Mouse (Mus musculus) limb, embryonic 12.5 days (tissue): ENCODE data around the gene Strn4. TPM values are rescaled to one million over a fixed set of nuclear protein-coding genes. Genes with fewer than 3 reads are reported as not detected.
A peak's percentile ranks its signal among the peaks of the same experiment; 100 is the strongest.

ENCODE experiments used
- ATAC-seq: fragments of 200-750 bp; cut with Nextera tagmentation; 2 replicates; pipeline ENCODE4 v1.8.0; 2017; ENCODE audit warnings: low read depth, moderate TSS enrichment; ENCODE audit not compliant: insufficient number of reproducible peaks, insufficient read depth, low FRiP score, low TSS enrichment
- H3K27ac ChIP-seq: fragments of 300-500 bp; sonication (generic); 2 replicates; pipeline ENCODE4 v1.5.1; 2016; ENCODE audit warnings: mild to moderate bottlenecking, moderate library complexity
- H3K27me3 ChIP-seq: fragments of 300-500 bp; sonication (generic); 2 replicates; pipeline ENCODE4 v1.6.1; 2016; ENCODE audit warnings: mild to moderate bottlenecking, moderate library complexity
- H3K36me3 ChIP-seq: fragments of 300-500 bp; sonication (generic); 2 replicates; pipeline ENCODE4 v1.6.1; 2016; ENCODE audit warnings: mild to moderate bottlenecking, moderate library complexity
- H3K4me1 ChIP-seq: fragments of 300-500 bp; sonication (generic); replicated peaks from 2 replicates; pipeline ENCODE4 v1.6.1; 2016
- H3K4me2 ChIP-seq: fragments of 300-500 bp; sonication (generic); 2 replicates; pipeline ENCODE4 v1.6.1; 2016; ENCODE audit warnings: mild to moderate bottlenecking, moderate library complexity
- H3K4me3 ChIP-seq: fragments of 300-500 bp; sonication (generic); replicated peaks from 2 replicates; pipeline ENCODE4 v1.5.1; 2016; ENCODE audit warnings: mild to moderate bottlenecking
- H3K9ac ChIP-seq: fragments of 300-500 bp; sonication (generic); replicated peaks from 2 replicates; pipeline ENCODE4 v1.6.1; 2016; ENCODE audit warnings: mild to moderate bottlenecking, moderate library complexity
- H3K9me3 ChIP-seq: fragments of 300-500 bp; sonication (generic); 2 replicates; pipeline ENCODE4 v1.6.1; 2016; ENCODE audit warnings: mild to moderate bottlenecking, moderate library complexity
- WGBS: fragments of 180-500 bp; shearing (Covaris S2); methylation state at CpG from one replicate; pipeline ENCODE4 v1.1.7; 2016; 5-methylcytosine and 5-hydroxymethylcytosine counted together
- polyA plus RNA-seq: library from polyadenylated mRNA; unstranded; fragments of >200 nt; fragmentation: Nextera tagmentation; extraction: Ambion mirVana; gene quantifications from 2 replicates; pipeline ENCODE4 v1.2.1, GENCODE M21; 2016

The Strn4 gene
- polyA plus RNA-seq, 1 experiment from 2014 or later = 148 TPM

GRCm38 (mm10) chr7:16842645-16843063, 27.0 kb downstream of the Strn4 start, which contains the start of gene Prkd2:
Gene Prkd2, plus strand, starts transcription at chr7:16842902.
- peaks cover 29% of the 10 kb centered on the region for H3K4me1 ChIP-seq
- peak; percentile 66 for ATAC-seq
- no peaks in the 10 kb centered on the region for H3K9me3 ChIP-seq
- peaks cover 47% of the 10 kb centered on the region for H3K36me3 ChIP-seq
- WGBS = 1% methylated on average over 32 of the region's 32 CpGs
- H3K27me3 ChIP-seq = no peaks in the 10 kb centered on the region
- H3K4me2 ChIP-seq = peak within 1 kb of the TSS; percentile 99
- H3K4me3 ChIP-seq = peak within 1 kb of the TSS; percentile 67
- peak within 1 kb of the TSS; percentile 90 for H3K27ac ChIP-seq
- H3K9ac ChIP-seq = peak within 1 kb of the TSS; percentile 81

GRCm38 (mm10) chr7:16843441-16844171, 27.9 kb downstream of the Strn4 start:
- H3K4me2 ChIP-seq = peak overlapping the region; percentile 99
- H3K27ac ChIP-seq = peak overlapping the region; percentile 90
- ATAC-seq = no peak
- no peaks in the 10 kb centered on the region for H3K27me3 ChIP-seq
- peaks cover 41% of the 10 kb centered on the region for H3K36me3 ChIP-seq
- H3K9ac ChIP-seq = peak overlapping the region; percentile 81
- peaks cover 29% of the 10 kb centered on the region for H3K4me1 ChIP-seq
- 1% methylated on average over 33 of the region's 33 CpGs for WGBS
- peak overlapping the region; percentile 67 for H3K4me3 ChIP-seq
- no peaks in the 10 kb centered on the region for H3K9me3 ChIP-seq

GRCm38 (mm10) chr7:16844696-16845071, 29.0 kb downstream of the Strn4 start:
- peaks cover 29% of the 10 kb centered on the region for H3K4me1 ChIP-seq
- peaks cover 41% of the 10 kb centered on the region for H3K36me3 ChIP-seq
- peak overlapping the region; percentile 50; the same call in 1 of the 2 replicates for H3K9ac ChIP-seq
- peak overlapping the region; percentile 67 for H3K4me3 ChIP-seq
- WGBS = 43% methylated on average over 3 of the region's 3 CpGs
- ATAC-seq = no peak
- no peaks in the 10 kb centered on the region for H3K9me3 ChIP-seq
- H3K27me3 ChIP-seq = no peaks in the 10 kb centered on the region
- peak overlapping the region; percentile 71 for H3K27ac ChIP-seq
- peak overlapping the region; percentile 99 for H3K4me2 ChIP-seq

GRCm38 (mm10) chr7:16845072-16845819, 29.6 kb downstream of the Strn4 start:
- H3K9ac ChIP-seq = peak overlapping the region; percentile 50
- H3K36me3 ChIP-seq = peaks cover 41% of the 10 kb centered on the region
- peak overlapping the region; percentile 67 for H3K4me3 ChIP-seq
- H3K4me2 ChIP-seq = peak overlapping the region; percentile 99
- no peaks in the 10 kb centered on the region for H3K27me3 ChIP-seq
- ATAC-seq = no peak
- peak overlapping the region; percentile 71 for H3K27ac ChIP-seq
- 26% methylated on average over 14 of the region's 14 CpGs for WGBS
- no peaks in the 10 kb centered on the region for H3K9me3 ChIP-seq
- H3K4me1 ChIP-seq = peaks cover 29% of the 10 kb centered on the region

DNA sequence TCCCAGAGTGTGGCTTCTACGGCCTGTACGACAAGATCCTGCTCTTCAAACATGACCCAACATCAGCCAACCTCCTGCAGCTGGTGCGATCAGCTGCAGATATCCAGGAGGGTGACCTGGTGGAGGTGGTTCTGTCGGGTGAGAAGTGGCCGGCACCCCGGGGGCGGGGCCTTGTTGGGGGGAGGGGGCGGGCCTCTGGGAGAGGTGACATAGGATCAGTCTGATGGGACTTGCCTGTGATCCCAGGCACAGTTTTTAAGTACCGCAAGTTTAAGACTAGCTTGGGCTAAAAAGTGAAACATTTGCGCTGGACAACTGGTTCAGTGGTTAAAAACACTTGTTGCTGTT, 30.1 kb downstream of the Strn4 start:
- Histone ChIP-seq H3K4me2 (peak overlapping the region; percentile 99), H3K27ac (peak overlapping the region; percentile 71), H3K9ac (peak overlapping the region; percentile 50; the same call in 1 of the 2 replicates), H3K36me3 (peaks cover 41% of the 10 kb centered on the region), H3K27me3 (no peaks in the 10 kb centered on the region), H3K9me3 (no peaks in the 10 kb centered on the region), H3K4me1 (peaks cover 29% of the 10 kb centered on the region), H3K4me3 (peak overlapping the region; percentile 67)
- no peak for ATAC-seq
- 37% methylated on average over 10 of the region's 10 CpGs for WGBS

DNA sequence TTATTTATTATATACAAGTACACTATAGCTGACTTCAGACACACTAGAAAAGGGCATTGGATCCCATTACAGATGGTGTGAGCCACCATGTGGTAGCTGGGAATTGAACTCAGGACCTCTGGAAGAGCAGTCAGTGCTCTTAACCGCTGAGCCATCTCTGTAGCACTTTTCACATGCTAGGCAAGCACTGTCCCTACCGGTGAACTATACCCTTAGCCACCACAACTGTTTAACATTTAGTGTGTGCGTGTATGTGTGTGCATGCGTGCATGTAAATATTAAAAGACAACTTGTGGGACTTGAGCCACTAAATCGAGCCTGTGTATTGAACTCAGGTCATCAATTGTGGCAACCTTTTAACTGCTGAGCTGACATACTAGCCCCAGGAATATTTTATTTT, 31.1 kb downstream of the Strn4 start:
- 94% methylated on average over 5 of the region's 5 CpGs for WGBS
- peaks cover 29% of the 10 kb centered on the region for H3K4me1 ChIP-seq
- H3K9me3 ChIP-seq = no peaks in the 10 kb centered on the region
- no peak overlapping the region for H3K27ac ChIP-seq
- H3K4me2 ChIP-seq = no peak overlapping the region
- peaks cover 44% of the 10 kb centered on the region for H3K36me3 ChIP-seq
- ATAC-seq = no peak
- H3K9ac ChIP-seq = no peak overlapping the region
- H3K27me3 ChIP-seq = no peaks in the 10 kb centered on the region
- no peak overlapping the region for H3K4me3 ChIP-seq

GRCm38 (mm10) chr7:16847507-16847906, 31.8 kb downstream of the Strn4 start:
- no peaks in the 10 kb centered on the region for H3K9me3 ChIP-seq
- H3K36me3 ChIP-seq = peaks cover 51% of the 10 kb centered on the region
- no peaks in the 10 kb centered on the region for H3K27me3 ChIP-seq
- H3K4me2 ChIP-seq = no peak overlapping the region
- WGBS = 86% methylated on average over 19 of the region's 19 CpGs
- no peak for ATAC-seq
- H3K4me1 ChIP-seq = peaks cover 24% of the 10 kb centered on the region
- H3K4me3 ChIP-seq = no peak overlapping the region
- no peak overlapping the region for H3K9ac ChIP-seq
- no peak overlapping the region for H3K27ac ChIP-seq

DNA sequence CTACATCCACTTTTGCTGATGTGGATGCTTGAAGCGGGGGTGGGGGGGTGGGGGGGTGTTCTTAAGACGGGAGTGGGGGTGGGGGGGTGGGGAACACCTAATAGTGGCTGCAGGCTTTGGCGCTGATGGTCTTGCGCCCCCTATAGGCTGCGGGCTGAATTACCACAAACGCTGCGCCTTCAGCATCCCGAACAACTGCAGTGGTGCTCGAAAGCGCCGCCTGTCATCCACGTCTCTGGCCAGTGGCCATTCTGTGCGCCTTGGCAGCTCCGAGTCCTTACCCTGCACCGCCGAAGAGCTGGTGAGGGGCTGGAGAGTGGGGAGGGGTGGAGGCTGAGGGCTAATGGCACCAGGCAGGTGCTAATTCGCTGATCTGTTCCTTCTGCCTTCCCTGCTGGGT, 32.9 kb downstream of the Strn4 start:
- Histone ChIP-seq H3K4me2 (no peak overlapping the region), H3K27me3 (no peaks in the 10 kb centered on the region), H3K9me3 (no peaks in the 10 kb centered on the region), H3K27ac (no peak overlapping the region), H3K4me3 (no peak overlapping the region), H3K36me3 (peaks cover 59% of the 10 kb centered on the region), H3K9ac (no peak overlapping the region), H3K4me1 (peaks cover 23% of the 10 kb centered on the region)
- WGBS = 21% methylated on average over 17 of the region's 17 CpGs
- ATAC-seq = no peak

DNA sequence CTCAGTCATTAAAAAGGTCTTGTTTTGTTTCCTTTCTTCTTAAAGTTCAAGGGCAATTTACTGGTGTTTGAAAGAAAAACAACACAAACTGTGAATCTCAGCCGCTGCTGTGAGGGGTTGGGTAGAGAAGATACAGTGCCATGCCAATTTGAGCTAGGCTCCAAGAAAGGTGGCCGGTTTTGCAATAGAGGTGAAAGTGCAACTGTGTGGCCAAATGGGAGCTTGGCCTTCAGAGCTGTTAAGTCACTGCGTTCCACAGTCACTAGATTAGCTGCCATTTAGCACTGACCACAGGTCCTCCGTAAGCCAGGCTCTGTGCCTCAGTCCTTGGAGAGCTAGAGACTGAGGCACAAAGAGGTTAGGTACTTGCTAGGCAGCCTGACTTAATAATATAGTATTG, 35.9 kb downstream of the Strn4 start:
- Histone ChIP-seq H3K4me1 (no peaks in the 10 kb centered on the region), H3K36me3 (peaks cover 89% of the 10 kb centered on the region), H3K27me3 (no peaks in the 10 kb centered on the region), H3K27ac (no peak overlapping the region), H3K9ac (no peak overlapping the region), H3K9me3 (no peaks in the 10 kb centered on the region), H3K4me2 (no peak overlapping the region), H3K4me3 (no peak overlapping the region)
- WGBS = 87% methylated on average over 4 of the region's 4 CpGs
- ATAC-seq = no peak

DNA sequence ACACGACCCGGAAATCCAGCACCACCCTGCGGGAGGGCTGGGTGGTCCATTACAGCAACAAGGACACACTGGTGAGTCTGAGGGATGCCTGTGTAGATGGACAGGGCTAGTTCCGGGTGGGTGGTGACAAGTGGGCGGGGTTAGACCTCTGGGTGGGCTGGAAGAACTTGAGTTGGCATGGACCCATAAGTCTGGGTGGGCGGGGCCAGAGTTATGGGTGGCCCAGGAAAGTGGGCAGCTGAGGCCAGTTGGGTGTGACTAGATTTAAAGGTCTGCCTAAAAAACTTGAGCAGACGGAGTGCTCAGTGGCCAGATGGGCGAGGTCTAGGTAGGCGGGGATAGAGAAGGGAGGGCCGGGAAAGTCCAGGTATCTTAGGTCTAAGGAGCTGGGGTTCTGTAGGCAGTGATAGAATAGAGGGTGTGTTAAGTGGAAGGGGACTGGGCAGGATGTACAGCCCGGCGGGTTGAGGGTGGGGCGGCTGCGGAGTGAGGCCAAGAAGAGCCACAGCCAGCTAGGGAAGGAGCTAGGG, 37.7 kb downstream of the Strn4 start:
- peaks cover 96% of the 10 kb centered on the region for H3K36me3 ChIP-seq
- no peak overlapping the region for H3K4me3 ChIP-seq
- peaks cover 4% of the 10 kb centered on the region; the same call in 1 of the 2 replicates for H3K9me3 ChIP-seq
- H3K9ac ChIP-seq = no peak overlapping the region
- no peak overlapping the region for H3K4me2 ChIP-seq
- peak; percentile 13; the same call in 1 of the 2 replicates for ATAC-seq
- no peaks in the 10 kb centered on the region for H3K27me3 ChIP-seq
- H3K4me1 ChIP-seq = no peaks in the 10 kb centered on the region
- WGBS = 89% methylated on average over 14 of the region's 14 CpGs
- no peak overlapping the region for H3K27ac ChIP-seq

GRCm38 (mm10) chr7:16858336-16858735, 42.6 kb downstream of the Strn4 start:
- Histone ChIP-seq H3K4me3 (no peak overlapping the region), H3K36me3 (peaks cover 81% of the 10 kb centered on the region), H3K4me2 (no peak overlapping the region), H3K9ac (no peak overlapping the region), H3K4me1 (no peaks in the 10 kb centered on the region), H3K9me3 (peaks cover 4% of the 10 kb centered on the region; the same call in 1 of the 2 replicates), H3K27me3 (no peaks in the 10 kb centered on the region), H3K27ac (no peak overlapping the region)
- no peak for ATAC-seq
- WGBS = 20% methylated on average over 17 of the region's 17 CpGs
